Mouse (Mus musculus) liver, embryonic 14.5 days (tissue): Measurements from ENCODE around the gene Tor1aip1. TPM values are rescaled to one million over a fixed set of nuclear protein-coding genes. Genes with fewer than 3 reads are reported as not detected.
A peak's percentile ranks its signal among the peaks of the same experiment; 100 is the strongest.
"Not testable (repeated sequence)": the region's sequence is repeated elsewhere in the genome, so short reads cannot be mapped to it uniquely, and the experiment has no call there.

Experiments
- ATAC-seq: fragments of 200-750 bp; cut with Nextera tagmentation; 2 replicates; pipeline ENCODE4 v1.8.0; 2017; ENCODE audit warnings: moderate number of reproducible peaks, mild to moderate bottlenecking, moderate library complexity; ENCODE audit not compliant: insufficient read depth
- DNase-seq, 3 experiments: peaks; one replicate each; pipeline ENCODE4 v3.0.0-alpha.2; 2012 to 2013; ENCODE audit warnings: low read depth in 3 of 3, low spot score in 3 of 3
- H3K27ac ChIP-seq: fragments of 300-500 bp; sonication (generic); 2 replicates; pipeline ENCODE4 v1.5.1; 2014; ENCODE audit warnings: moderate library complexity, mild to moderate bottlenecking, control low read depth, inconsistent platforms
- H3K27me3 ChIP-seq: fragments of 300-500 bp; sonication (generic); 2 replicates; pipeline ENCODE4 v1.6.1; 2014; ENCODE audit warnings: mild to moderate bottlenecking, low read length, moderate library complexity; ENCODE audit not compliant: control insufficient read depth, insufficient read depth
- H3K36me3 ChIP-seq: fragments of 300-500 bp; sonication (generic); replicated peaks from 2 replicates; pipeline ENCODE4 v1.6.1; 2014; ENCODE audit warnings: low read depth; ENCODE audit not compliant: control insufficient read depth, insufficient read depth
- H3K4me1 ChIP-seq, 2 experiments: fragments of 200-500 bp in 1 of 2; fragments of 300-500 bp in 1 of 2; sonication (generic) in 1 of 2; replicated peaks; 2 replicates each; pipeline ENCODE4 v1.6.1; 2012 to 2014; ENCODE audit warnings: antibody characterized with exemption in 1 of 2, inconsistent platforms in 1 of 2, low read length in 1 of 2; ENCODE audit not compliant: control insufficient read depth in 2 of 2, insufficient read depth in 2 of 2
- H3K4me2 ChIP-seq: fragments of 300-500 bp; sonication (generic); 2 replicates; pipeline ENCODE4 v1.6.1; 2014; ENCODE audit warnings: low read depth, mild to moderate bottlenecking, control low read depth, moderate library complexity
- H3K4me3 ChIP-seq, 2 experiments: fragments of 200-500 bp in 1 of 2; fragments of 300-500 bp in 1 of 2; sonication (generic) in 1 of 2; 2 replicates each; pipeline ENCODE4 v1.5.1; 2012 to 2014; ENCODE audit warnings: low read depth in 2 of 2, low read length in 2 of 2, mild to moderate bottlenecking in 2 of 2, control low read depth in 1 of 2, inconsistent platforms in 1 of 2, moderate library complexity in 1 of 2; ENCODE audit not compliant: insufficient read depth in 1 of 2
- H3K9ac ChIP-seq: fragments of 300-500 bp; sonication (generic); replicated peaks from 2 replicates; pipeline ENCODE4 v1.6.1; 2014; ENCODE audit warnings: mild to moderate bottlenecking, control low read depth, moderate library complexity
- H3K9me3 ChIP-seq: fragments of 300-500 bp; sonication (generic); 2 replicates; pipeline ENCODE4 v1.6.1; 2016; ENCODE audit warnings: low read length, mixed read lengths; ENCODE audit not compliant: control insufficient read depth
- CTCF ChIP-seq: IDR thresholded peaks from 2 replicates; pipeline ENCODE4 v1.5.1; 2016; ENCODE audit warnings: antibody characterized with exemption, low read depth, control low read depth
- EP300 ChIP-seq: IDR thresholded peaks from 2 replicates; pipeline ENCODE4 v1.6.1; 2016; ENCODE audit warnings: antibody characterized with exemption, low read depth
- WGBS: fragments of 180-500 bp; shearing (Covaris S2); extraction: QIAGEN DNeasy Blood & Tissue Kit; methylation state at CpG from one replicate; pipeline ENCODE4 v1.1.7; 2014; ENCODE audit not compliant: insufficient replicate concordance; 5-methylcytosine and 5-hydroxymethylcytosine counted together
- polyA plus RNA-seq, 2 experiments: library from polyadenylated mRNA; depleted of rRNA in 1 of 2; stranded (reverse) in 1 of 2; unstranded in 1 of 2; fragments of >200 nt; fragmentation: Nextera tagmentation in 1 of 2; extraction: Ambion mirVana in 1 of 2; gene quantifications; 2 replicates each; pipeline versions ENCODE4 v1.2.1 to v1.2.3; 2012 to 2014

Gene Tor1aip1
- polyA plus RNA-seq, 2 experiments = 6.4 to 20.9 TPM

- H3K9ac ChIP-seq = peak overlapping the region; percentile 66
- H3K9me3 ChIP-seq = no peaks in the 10 kb centered on the region
- WGBS = 20% methylated on average over 7 of the region's 7 CpGs
- TF ChIP-seq EP300 (no peak), CTCF (no peak)
- H3K4me1 ChIP-seq = peaks cover 16 to 28% of the 10 kb centered on the region in 2 experiments
- peak overlapping the region; percentile 49 for H3K27ac ChIP-seq
- H3K4me2 ChIP-seq = peak overlapping the region; percentile 83
- DNase-seq (peak in 2 of 3 experiments; percentile 42 to 49), ATAC-seq (peak; percentile 32; the same call in 1 of the 2 replicates)
- H3K36me3 ChIP-seq = peaks cover 27% of the 10 kb centered on the region
- no peaks in the 10 kb centered on the region for H3K27me3 ChIP-seq
- H3K4me3 ChIP-seq = peak overlapping the region; percentile 54 to 70
Measured at GRCm38 (mm10) chr1:156041451-156042241, 5.4 kb upstream of the Tor1aip1 start.

- Histone ChIP-seq H3K9me3 (no peaks in the 10 kb centered on the region), H3K4me3 (peak overlapping the region; percentile 54 to 70), H3K27ac (peak overlapping the region; percentile 78), H3K36me3 (peaks cover 25% of the 10 kb centered on the region), H3K4me1 (peaks cover 16 to 28% of the 10 kb centered on the region in 2 experiments), H3K9ac (peak overlapping the region; percentile 81), H3K27me3 (no peaks in the 10 kb centered on the region), H3K4me2 (peak overlapping the region; percentile 83)
- DNase-seq = peak; percentile 90 to 93 (median 92)
- under 1% methylated on average over 22 of the region's 22 CpGs for WGBS
- TF ChIP-seq CTCF (no peak), EP300 (no peak)
- ATAC-seq = peak; percentile 72
Measured at GRCm38 (mm10) chr1:156040731-156041401, 4.6 kb upstream of the Tor1aip1 start.

GRCm38 (mm10) chr1:156039989-156040388, 3.7 kb upstream of the Tor1aip1 start:
- not testable (repeated sequence) for ATAC-seq, H3K4me3 ChIP-seq, H3K9me3 ChIP-seq, H3K9ac ChIP-seq, H3K27me3 ChIP-seq
- TF ChIP-seq CTCF = peak; percentile 63
- Histone ChIP-seq H3K4me2 (peak overlapping the region; percentile 83), H3K27ac (peak overlapping the region; percentile 78), H3K36me3 (peaks cover 20% of the 10 kb centered on the region), H3K4me1 (peaks cover 16 to 28% of the 10 kb centered on the region in 2 experiments)
- DNase-seq = peak in 2 of 3 experiments; percentile 42 to 45
- 61% methylated on average over 7 of the region's 7 CpGs for WGBS

- no peak for TF ChIP-seq CTCF
- no peak for TF ChIP-seq EP300
- Histone ChIP-seq H3K36me3 (peaks cover 12% of the 10 kb centered on the region), H3K4me3 (peak overlapping the region; percentile 76 to 85), H3K27ac (peak overlapping the region; percentile 97), H3K4me2 (peak overlapping the region; percentile 84), H3K27me3 (no peaks in the 10 kb centered on the region), H3K9ac (peak overlapping the region; percentile 61), H3K9me3 (no peaks in the 10 kb centered on the region), H3K4me1 (peaks cover 17 to 18% of the 10 kb centered on the region in 2 experiments)
- 1% methylated on average over 5 of the region's 5 CpGs for WGBS
- ATAC-seq = no peak
- DNase-seq = peak; percentile 75 to 82 (median 79)
Measured at GRCm38 (mm10) chr1:156037144-156037583, 884 bp upstream of the Tor1aip1 start.
